Mouse (Mus musculus) ES-Bruce4 (cell line): ENCODE data around the gene Adh5.

Source experiments
- CTCF ChIP-seq: IDR thresholded peaks from one replicate; pipeline ENCODE4 v1.8.1; 2011; ENCODE audit warnings: low read depth, low read length
- EP300 ChIP-seq: IDR thresholded peaks from 2 replicates; pipeline ENCODE4 v1.6.1; 2011; ENCODE audit warnings: low read depth, low read length; ENCODE audit not compliant: insufficient read depth
- POLR2A ChIP-seq: IDR thresholded peaks from one replicate; pipeline ENCODE4 v1.8.1; 2011; ENCODE audit warnings: low read length; ENCODE audit not compliant: insufficient read depth

DNA sequence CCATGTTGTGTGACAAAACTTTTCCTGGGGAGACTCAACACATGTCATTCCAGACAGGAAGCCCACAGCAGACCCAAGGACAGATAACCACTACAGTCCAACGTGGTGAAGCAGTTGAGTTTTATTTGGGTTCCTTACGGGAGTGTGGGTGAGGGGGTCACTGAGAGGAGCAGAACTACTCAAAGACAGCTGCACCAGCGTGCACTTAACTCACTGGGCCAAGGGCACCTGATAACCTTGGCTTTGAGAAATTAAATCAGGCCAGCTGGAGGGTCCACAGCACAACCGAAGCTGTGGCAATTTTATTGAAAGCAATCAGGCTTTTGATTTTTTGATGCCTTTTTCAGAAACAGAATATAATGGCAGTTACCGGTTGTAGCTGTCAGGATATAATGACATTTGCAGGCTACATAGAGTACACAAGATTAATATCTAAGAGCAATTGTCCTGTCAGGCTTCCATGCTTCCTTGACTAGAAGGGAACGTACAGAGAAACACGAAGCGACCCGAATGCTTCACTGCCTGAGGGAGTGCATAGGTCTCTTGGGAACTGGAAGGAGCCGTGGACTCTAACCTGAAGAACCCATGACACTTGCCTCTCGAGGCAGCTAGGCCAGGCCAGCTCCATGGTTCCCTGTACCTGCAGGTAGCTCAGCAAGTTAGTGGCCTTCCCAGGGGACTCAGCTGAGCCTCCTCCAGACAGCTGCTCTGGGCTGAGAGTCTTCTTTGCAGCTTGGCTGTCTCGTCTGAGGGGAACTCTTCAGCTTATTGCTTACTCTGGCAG is 5.4 kb downstream of the Adh5 start:
- TF ChIP-seq CTCF (no peak), POLR2A (no peak), EP300 (no peak)
